Mouse (Mus musculus): ENCODE data around the gene Slc7a11.

GRCm38 (mm10) chr3:50430811-50431210 is 12.6 kb downstream of the Slc7a11 start:
- no peak for TF ChIP-seq CTCF (IDR thresholded peaks at IDR 0.05; ENCODE audit: control insufficient read depth, insufficient read depth, insufficient replicate concordance, low read depth, low read length)
- no peak for TF ChIP-seq POLR2A (IDR thresholded peaks at IDR 0.05; ENCODE audit: control insufficient read depth, low read depth, low read length)

Measured in testis, adult 2 months (tissue).